Mouse (Mus musculus): Measurements from ENCODE around the gene Xpo6.

Xpo6 gene

DNA sequence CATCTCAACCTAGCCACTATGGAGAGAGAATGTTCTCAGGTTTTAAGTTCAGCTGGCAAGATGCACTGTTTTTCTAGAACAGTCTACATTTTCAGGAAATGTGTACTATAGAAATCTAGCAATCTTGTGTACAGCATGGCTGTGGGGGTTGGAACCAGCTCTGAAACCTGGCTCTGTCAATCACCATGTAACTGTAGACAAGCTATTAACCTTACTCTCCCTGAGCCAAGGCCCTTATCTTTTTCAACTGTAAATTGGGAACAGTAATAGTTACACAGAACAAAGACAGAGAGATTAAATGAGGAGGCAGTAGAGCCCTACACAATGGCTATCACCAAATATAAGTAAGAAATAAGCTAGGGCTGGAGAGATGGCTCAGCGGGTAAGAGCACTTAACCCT lies 8.8 kb downstream of the Xpo6 start:
- DNase-seq, result no peak

DNA sequence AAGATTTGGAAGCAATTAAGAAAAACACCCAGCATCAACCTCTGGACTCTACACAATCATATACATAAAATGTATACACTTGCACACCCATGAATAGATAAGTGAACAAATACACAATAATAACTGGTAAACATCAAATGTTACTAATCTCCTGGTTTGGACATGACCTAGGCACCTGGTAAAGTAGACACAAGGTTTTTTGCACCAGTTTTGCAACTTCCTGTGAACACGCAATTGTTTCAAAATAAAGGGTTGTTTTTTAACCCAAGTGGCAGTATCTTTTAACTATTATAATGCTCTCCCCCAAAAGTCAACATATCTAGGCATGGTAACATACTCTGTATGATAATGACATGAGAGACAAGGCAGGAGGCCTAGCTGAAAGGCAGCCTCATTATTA lies 10.8 kb downstream of the Xpo6 start:
- DNase-seq, result no peak

DNA sequence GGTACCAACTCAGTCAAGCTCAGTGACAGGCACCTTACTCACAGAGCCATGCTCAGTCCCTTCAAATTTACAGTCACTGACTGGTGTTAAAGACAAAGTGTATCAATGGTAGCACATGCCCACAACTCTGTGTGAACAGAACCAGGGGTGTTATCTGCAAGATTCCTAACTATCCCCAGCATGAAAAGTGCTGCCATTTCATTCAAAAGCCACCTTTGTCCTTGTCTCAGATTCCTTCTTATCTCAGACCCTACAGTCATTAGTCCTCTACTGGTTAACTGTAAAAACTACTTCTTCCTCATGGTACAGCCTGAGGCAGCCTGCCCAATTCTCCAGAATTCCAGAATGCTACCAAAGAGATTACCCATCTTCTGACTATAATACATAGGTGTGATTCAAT lies 14.3 kb downstream of the Xpo6 start:
- no peak for DNase-seq

DNA sequence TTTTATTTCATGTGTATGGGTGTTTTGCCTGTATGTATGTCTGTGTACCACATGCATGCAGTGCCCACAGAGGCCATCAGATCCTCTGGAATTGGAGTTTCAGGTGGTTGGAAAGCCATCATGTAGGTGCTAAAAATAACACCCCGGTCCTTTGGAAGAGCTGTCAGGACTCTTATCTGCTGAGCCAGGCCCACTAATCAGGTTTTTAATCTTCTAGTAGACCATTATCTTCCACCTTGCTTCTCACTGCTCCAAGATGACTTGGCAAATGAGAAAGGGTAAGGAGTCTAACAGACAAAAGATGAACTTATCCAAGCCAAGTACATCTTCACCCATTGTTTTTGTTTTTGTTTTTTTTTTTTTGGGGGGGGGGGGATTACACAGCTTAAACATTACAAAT lies 16.7 kb downstream of the Xpo6 start:
- no peak for DNase-seq

DNA sequence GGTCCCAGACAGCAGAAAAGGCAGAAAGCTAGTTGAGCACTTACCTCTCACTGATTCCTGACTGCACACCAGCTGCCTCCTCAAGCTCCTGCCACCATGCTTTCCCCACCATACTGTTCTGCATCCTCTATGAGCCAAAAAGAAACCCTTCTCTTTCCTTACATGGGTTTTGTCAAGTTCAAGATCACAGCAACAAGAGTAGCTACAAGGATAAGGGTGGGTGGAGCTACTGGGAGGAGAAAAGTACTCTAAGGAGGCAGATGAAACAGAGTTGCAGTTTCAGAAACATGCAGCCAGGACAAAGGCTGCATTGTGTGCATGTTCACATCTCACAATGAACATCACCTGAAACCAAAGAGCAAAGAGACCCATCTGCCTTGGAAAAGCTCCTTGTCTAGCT lies 18.8 kb downstream of the Xpo6 start:
- DNase-seq, result no peak

DNA sequence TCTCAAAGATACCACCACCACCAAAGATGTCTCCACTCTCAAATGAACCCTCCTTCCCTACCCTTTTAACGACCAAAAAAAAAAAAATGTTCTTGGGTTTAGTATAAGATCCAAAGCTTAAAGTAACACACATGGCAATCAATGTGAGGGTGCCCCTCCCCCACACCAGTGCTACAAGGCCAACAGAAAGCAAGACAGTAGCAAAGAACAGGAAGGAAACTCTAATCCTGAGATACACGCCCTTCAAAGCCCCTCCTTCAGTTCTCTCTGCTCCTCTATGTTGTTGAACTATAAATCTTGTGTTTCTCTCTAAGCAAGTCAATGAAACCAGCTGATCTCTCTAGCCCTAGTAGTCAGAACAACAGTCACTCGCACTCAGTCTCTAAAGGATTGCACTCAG lies 19.3 kb downstream of the Xpo6 start:
- no peak for DNase-seq

DNA sequence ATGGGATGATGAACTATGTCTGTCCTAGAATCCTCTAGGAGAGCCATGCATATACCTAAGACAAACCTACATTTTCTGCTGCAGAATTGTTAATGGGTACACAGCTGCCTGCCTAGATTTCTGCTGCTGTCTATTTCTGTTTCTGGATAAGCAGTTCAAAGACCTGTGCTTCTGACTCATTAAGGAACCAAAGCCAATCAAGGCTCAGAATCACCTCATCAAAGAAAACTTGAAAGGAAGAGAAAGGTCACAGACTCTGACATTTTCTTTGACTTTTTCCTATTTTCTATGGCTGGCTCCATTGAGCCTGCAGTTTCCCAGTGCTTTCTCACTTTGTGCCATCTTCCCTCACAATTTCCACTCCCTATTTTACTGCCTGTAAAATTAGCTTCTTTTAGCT lies 21.5 kb downstream of the Xpo6 start:
- no peak for DNase-seq

DNA sequence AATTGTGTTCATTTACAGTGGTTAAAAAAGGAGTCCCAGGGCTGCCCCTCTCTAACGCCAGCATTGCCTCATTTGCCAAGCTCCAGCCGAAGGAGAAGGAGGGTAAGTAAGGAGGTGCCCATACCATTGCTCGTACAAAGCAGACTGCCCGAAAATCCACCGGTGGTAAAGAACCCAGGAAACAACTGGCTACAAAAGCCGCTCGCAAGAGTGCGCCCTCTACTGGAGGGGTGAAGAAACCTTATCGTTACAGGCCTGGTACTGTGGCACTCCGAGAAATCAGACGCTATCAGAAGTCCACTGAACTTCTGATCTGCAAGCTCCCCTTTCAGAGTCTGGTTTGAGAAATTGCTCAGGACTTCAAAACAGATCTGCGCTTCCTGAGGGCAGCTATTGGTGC lies 24.3 kb downstream of the Xpo6 start:
- DNase-seq, result no peak

DNA sequence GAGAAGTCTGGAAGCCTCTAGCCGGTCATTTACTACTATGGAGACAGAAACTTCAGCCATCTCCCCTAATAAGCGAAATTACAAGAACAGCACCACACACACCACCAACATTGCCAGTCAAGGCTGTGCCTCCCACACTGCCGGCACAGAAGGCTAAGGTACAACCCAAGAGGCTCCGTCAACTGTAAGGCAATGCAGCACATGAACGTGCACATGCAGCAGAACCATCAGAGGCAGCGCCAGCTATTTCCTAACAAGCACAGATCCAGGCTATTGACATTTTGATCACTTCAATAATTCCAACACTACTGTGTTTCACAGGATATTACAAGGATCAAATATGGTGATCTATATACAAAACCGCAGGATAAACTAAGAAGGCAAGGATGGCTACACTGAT lies 24.8 kb downstream of the Xpo6 start:
- no peak for DNase-seq

DNA sequence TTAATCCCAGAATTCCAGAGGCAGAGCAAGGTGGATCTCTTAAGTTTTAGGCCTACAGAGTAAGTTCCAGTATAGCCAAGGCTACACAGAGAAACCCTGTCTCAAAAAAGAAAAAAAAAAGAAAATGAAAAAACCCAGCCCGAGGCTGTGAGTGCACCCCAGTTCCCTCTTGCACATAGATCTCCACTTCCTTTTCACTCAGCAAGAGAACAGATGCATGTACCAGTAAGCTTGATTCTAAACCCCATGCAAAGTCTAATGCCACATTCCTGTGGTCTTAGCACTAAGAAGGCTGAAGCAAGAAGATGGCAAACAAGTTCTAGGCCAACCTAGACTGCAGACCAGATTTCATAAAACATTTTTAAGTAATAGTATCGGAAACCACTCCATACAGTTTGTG lies 25.4 kb downstream of the Xpo6 start:
- DNase-seq, result no peak

DNA sequence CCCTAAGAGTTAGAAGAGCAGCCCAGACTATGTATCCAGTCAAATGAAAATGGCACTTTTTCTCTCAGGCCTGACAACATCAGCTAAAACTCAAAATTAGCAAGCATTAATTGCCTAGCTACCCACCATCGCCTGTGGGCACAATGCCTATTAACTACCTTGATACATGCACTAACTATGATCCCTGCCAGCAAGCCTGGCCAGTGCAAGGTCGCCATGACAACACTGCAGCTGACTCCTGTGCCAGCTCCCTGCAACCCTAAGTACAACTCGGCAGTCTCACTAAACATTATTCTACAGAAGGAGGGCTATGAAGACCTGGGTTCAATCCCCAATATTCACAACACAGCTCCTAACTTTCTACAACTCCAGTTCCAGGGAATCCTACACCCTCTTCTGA lies 28.3 kb downstream of the Xpo6 start:
- DNase-seq, result no peak

DNA sequence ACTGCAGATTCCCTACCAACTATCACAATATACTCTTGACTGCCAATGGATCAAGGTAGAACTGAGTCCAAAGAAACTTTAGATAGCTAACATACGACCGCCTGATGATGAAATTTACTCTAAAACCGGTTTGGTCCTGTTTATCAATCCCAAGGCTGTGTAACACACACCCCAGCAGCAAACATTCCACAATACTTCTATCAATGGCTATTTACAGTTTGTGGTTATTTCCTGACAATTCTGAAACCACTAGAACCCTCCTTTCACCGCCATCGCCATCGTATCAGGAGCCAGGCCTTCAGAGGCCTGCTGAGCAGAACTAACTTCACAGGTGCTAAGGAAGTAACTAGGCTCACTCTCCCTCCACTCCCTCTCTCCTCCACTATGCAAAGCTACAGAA lies 31.7 kb downstream of the Xpo6 start:
- no peak for DNase-seq

DNA sequence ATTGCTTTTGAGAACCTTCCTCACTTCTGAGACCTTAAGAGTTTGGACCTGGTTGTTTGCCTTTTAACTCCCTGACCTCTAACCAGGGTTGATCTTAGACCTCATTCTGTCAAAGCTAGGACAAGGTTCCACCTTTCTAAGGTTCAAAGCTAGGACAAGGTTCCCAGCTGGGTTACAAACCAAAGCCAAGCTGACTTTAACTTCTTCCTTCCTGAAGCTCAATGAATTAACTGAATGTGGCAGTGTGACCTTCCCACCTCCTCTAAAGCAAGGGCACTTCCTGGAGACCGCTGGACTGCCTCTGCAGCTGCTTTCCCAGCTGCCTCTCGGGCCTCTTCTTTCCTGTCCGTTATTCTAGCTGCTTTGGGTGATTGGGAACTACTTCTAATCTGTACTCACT lies 32.9 kb downstream of the Xpo6 start:
- DNase-seq, result no peak

DNA sequence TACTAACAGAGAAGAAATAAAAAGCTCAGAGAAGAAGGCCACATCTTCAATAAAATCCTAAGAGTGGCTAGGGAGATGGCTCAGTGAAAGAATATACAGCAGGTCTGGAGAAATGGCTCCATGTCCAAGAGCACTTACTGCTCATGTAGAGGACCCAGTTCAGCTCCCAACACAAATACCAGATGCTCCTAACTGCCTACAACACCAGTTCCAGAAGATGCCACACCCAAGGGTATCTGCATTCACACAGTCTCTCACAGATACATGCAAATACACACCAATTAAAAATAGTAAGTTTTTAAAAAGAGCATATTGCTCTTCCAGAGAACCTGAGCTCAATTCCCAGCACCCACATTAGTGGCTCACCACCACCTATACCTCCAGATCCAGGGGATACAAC lies 33.7 kb downstream of the Xpo6 start:
- no peak for DNase-seq

DNA sequence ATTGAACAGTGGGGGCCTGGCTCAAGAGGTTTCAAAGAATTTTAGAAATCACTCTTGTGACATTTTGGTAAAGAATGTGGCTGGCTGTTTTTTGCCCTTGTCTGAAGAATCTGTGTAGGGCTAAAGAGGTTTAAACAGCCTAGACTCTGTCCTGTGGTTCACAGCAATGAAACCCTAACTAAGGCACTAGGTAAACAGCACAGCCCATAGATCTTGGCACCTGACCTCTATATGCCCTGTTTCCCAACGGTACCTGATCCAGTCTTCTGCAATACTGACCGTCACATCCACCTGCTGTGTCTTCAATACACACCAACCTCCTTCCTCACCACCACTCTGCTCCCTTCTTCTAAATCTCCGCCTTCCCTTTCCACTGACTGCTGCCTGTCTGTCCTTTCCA lies 42.1 kb downstream of the Xpo6 start:
- no peak for DNase-seq

DNA sequence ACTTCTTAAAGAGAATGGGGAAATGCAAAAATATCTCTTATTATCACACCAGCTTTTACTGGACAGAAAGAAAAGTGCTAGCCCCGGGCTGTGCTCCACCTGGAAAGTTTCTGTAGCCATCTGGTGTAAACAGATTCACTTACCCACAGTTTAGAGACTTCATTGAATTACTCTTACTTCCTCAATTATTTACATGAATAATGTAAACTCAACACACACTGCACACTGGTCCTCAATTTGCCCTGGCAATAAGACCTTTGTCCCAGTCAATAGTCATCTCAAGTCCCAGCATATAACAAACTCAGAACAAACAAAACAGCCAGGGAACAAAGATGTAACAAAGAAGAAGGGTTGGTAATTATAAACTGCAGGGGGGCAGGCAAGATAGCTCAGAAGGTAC lies 44.6 kb downstream of the Xpo6 start:
- no peak for DNase-seq

DNA sequence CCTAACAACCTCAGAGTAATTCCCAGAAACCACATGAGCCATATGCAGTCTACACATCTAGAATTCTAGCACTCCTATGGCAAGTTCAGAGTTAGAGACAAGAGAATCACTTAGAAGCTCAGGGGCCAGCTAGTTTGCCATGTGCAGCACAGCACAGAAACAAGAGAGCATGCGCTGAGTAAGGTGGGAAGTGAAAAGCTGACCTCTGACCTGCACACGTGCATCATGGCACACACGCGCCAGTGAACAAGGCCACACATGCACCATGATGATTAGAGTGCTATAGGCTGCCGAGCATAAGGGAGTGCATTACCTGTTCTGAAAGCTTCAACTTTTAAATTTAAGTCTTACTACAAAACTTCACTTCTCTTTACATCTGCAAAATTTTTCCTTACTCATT lies 45.6 kb downstream of the Xpo6 start:
- DNase-seq, result no peak

DNA sequence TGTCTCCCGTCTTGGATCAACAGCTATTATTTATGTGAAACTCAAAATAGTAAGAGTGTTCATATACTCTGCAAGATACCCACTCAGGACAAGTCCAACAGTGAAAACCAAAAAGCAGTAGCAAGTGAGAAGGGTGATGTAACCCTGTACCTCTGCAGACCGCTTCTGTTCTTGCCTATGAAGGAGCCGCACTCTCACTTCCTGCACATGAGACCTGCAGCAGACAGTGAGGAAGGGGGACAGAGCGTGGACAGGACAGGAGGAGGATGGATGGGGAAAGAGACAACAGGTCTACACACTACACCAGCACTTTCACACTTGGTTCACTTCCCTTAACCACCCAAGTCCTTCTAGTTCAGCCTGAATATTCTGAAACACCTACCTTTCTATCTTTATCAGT lies 48.0 kb downstream of the Xpo6 start:
- no peak for DNase-seq

DNA sequence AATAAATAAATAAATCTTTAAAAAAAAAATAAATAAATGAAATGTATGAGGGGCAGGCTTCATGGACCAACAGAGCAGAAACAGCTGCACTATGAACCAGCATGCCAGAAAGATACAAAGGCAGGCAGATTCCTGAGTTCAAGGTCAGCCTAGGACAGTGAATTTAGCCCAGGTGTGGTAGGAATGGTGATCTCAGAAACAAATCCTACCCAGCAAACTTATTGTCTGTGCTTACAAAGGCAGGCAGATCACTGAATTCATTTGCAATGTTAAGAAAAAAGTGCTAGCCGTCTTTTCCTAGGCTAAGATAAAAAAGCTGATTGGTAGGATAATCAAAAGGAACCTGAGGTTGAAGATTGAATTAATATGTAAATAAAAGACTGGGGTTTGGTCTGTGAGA lies 54.1 kb downstream of the Xpo6 start:
- DNase-seq, result no peak

DNA sequence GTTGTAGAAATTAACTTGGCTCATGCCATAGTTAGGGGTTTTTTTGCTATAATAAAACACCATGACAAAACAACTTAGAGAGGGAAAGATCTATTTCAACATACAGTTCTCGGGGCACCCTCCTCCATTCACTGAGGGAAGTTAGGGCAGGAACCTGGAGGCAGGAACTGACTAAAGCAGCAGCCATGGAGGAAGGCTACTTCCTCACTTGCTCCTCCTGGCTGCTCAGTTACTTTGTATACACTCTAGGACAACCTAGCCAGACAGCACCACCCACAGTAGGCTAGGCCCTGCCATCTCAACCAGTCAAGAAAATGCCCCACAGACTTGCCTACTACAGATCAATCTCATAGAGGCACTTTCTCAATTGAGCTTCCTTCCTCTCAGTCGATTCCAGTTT lies 55.9 kb downstream of the Xpo6 start:
- DNase-seq, result no peak

DNA sequence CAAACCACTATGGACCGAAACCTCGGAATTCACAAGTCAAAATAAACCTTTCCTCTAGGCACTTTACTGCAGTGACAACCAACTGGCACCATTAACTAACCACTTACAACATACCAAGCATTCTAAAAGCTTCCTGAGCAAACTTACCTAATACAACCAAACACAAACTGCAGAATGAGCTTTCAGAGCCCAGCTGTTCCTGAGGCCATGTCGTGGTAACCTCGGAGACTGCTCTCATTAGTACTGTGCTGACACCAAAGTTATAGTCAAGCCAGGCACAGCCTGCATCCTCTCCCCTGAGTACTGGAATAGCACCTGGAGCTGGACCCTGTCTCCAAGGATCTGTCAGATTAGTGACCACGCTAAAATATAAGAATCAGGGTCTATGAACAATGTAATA lies 62.5 kb downstream of the Xpo6 start:
- DNase-seq, result no peak

DNA sequence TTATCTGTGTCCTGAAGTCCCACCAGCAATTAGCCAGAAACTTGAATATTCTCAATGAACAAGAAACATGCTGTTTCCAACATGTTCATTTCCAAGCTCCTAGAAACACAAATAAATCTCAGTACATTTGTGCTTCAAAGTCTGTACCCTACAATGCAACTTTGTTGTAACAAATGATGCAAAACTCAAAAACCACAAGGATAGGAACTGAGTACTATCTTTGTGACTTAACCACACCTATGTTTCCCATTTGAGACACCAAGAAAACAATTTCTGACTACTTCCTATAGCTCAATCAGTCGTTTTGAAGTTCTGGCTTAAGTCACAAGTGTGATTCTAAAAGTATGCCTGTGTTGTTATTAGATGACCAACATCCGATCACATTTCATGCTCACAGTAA lies 64.9 kb downstream of the Xpo6 start:
- no peak for DNase-seq

DNA sequence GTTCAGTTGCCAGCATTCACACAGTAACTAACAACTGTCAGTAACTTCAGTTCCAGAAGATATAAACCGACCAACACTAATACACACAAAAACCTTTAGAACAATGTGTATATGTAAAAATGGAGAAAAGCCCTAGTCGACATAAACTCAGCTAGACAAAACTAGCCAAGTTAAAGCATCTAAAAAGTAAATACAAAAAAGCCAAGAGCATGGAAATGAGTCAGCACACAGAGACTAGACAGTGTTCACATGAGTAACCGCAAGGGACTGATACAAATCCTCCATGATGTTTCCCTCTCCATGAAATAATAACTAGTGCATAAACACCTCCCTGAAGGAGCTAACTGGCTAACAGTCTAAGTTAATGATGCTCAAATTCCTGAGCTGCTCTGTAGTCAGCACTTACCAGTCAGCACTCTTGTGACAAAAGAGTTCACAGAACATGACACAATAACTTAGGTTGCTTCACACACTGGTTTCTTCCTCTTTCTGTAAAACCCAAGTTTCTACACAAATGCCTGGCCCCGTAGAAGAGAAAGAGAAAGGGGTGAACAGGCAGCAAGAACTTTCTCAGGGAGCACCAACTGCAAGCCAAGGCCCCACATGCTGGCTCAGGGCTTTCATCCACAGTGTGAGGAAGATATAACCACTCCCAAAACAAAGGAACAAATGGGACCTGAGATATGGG lies 65.5 kb downstream of the Xpo6 start:
- no peak for DNase-seq

DNA sequence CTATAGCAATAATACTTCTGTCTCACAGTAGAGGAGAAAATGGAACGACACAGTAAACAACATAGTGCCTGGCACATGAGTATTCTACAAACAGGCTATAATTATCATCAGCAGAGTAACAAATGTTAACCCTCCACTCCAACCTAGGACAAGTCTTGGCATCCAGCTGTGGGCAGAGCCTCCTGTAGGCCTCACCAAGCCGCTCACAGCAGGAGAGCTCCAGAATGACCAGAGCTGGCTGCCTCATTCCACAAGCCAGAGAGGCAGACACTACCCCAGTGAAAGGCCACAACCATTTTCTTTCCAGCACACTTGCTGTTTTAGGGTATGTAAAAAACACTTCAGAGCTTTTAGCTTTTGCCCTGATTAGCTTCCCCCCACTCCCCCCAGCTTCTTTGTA lies 72.6 kb downstream of the Xpo6 start:
- DNase-seq, result no peak

DNA sequence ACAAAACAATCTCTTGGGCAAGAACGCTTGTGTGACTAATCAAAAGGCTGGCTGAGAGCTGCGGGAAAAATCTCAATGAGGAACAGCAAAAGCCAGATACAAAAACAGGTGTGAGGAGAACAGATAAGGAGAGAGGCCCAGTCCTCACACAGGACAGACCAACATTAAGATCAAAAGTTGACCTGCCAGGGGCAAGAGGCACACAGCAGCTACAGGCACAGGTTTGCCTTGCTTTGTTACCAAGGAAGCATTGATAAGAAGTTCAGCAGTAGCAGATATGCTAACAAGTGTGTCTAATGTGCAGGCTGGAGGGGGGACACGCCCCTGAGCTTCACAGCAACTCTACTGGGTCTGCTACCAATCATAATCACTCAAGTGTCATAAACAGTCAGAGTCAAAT lies 73.8 kb downstream of the Xpo6 start:
- DNase-seq, result no peak

DNA sequence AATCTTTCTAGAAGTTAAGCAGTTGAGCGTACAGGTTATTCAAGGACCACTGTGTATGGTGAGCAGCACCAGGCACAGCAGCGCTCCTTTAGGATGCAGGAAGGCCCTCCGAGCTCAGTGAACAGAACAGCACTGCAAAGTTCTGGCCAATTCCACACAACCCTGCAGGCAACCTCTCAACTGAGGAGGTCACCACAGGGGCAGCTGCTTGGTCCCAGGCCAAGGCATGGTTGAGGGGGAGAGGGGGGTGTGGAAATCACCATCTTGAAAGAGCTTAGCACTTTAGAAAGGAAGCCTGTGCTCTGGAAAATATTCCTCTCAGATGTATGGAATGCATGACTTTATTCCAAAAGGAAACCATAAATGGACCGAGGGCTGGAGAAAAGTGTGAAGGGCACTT lies 78.8 kb downstream of the Xpo6 start:
- DNase-seq, result no peak
